Mouse (Mus musculus) limb, embryonic 15.5 days (tissue): ENCODE results near the gene Nemp1. TPM values are rescaled to one million over a fixed set of nuclear protein-coding genes. Genes with fewer than 3 reads are reported as not detected.

Source experiments
- ATAC-seq: fragments of 200-750 bp; cut with Nextera tagmentation; 2 replicates; pipeline ENCODE4 v1.8.0; 2017; ENCODE audit warnings: low read depth, moderate TSS enrichment; ENCODE audit not compliant: insufficient number of reproducible peaks, low FRiP score, low TSS enrichment
- H3K27ac ChIP-seq: fragments of 300-500 bp; sonication (generic); 2 replicates; pipeline ENCODE4 v1.5.1; 2015; ENCODE audit warnings: moderate library complexity, mild to moderate bottlenecking, inconsistent platforms
- H3K27me3 ChIP-seq: fragments of 300-500 bp; sonication (generic); 2 replicates; pipeline ENCODE4 v1.6.1; 2015; ENCODE audit warnings: inconsistent platforms
- H3K36me3 ChIP-seq: fragments of 300-500 bp; sonication (generic); 2 replicates; pipeline ENCODE4 v1.6.1; 2015; ENCODE audit warnings: inconsistent platforms
- H3K4me1 ChIP-seq: fragments of 300-500 bp; sonication (generic); 2 replicates; pipeline ENCODE4 v1.6.1; 2015; ENCODE audit warnings: inconsistent platforms
- H3K4me2 ChIP-seq: fragments of 300-500 bp; sonication (generic); 2 replicates; pipeline ENCODE4 v1.6.1; 2015; ENCODE audit warnings: mild to moderate bottlenecking, inconsistent platforms
- H3K4me3 ChIP-seq: fragments of 300-500 bp; sonication (generic); 2 replicates; pipeline ENCODE4 v1.5.1; 2015; ENCODE audit warnings: mild to moderate bottlenecking, inconsistent platforms
- H3K9ac ChIP-seq: fragments of 300-500 bp; sonication (generic); 2 replicates; pipeline ENCODE4 v1.6.1; 2015; ENCODE audit warnings: inconsistent platforms
- H3K9me3 ChIP-seq: fragments of 300-500 bp; sonication (generic); 2 replicates; pipeline ENCODE4 v1.6.1; 2016; ENCODE audit warnings: inconsistent platforms
- WGBS: fragments of 180-500 bp; shearing (Covaris S2); methylation state at CpG from one replicate; pipeline ENCODE4 v1.1.7; 2015; 5-methylcytosine and 5-hydroxymethylcytosine counted together
- polyA plus RNA-seq: library from polyadenylated mRNA; unstranded; fragments of >200 nt; fragmentation: Nextera tagmentation; extraction: Ambion mirVana; gene quantifications from 2 replicates; pipeline ENCODE4 v1.2.1, GENCODE M21; 2015

The Nemp1 gene
- polyA plus RNA-seq, 1 experiment from 2014 or later = 8.5 TPM

GRCm38 (mm10) chr10:127679208-127679607 is 12.5 kb downstream of the Nemp1 start:
- H3K4me1 ChIP-seq = peaks cover 17% of the 10 kb centered on the region
- no peaks in the 10 kb centered on the region for H3K36me3 ChIP-seq
- ATAC-seq = no peak
- no peaks in the 10 kb centered on the region for H3K9me3 ChIP-seq
- H3K27ac ChIP-seq = no peak overlapping the region
- H3K4me2 ChIP-seq = no peak overlapping the region
- no peak overlapping the region for H3K4me3 ChIP-seq
- 94% methylated on average over 1 of the region's 1 CpGs for WGBS
- H3K27me3 ChIP-seq = no peaks in the 10 kb centered on the region
- no peak overlapping the region for H3K9ac ChIP-seq

- Histone ChIP-seq H3K9ac (no peak overlapping the region), H3K4me3 (no peak overlapping the region), H3K36me3 (no peaks in the 10 kb centered on the region), H3K27me3 (no peaks in the 10 kb centered on the region), H3K4me1 (peaks cover 17% of the 10 kb centered on the region), H3K27ac (no peak overlapping the region), H3K9me3 (no peaks in the 10 kb centered on the region), H3K4me2 (no peak overlapping the region)
- 80% methylated on average over 3 of the region's 3 CpGs for WGBS
- ATAC-seq = no peak
Measured at GRCm38 (mm10) chr10:127679881-127680280, 13.2 kb downstream of the Nemp1 start.

GRCm38 (mm10) chr10:127682886-127683285 is 16.2 kb downstream of the Nemp1 start:
- Histone ChIP-seq H3K36me3 (no peaks in the 10 kb centered on the region), H3K9ac (no peak overlapping the region), H3K9me3 (no peaks in the 10 kb centered on the region), H3K4me1 (peaks cover 10% of the 10 kb centered on the region), H3K4me3 (no peak overlapping the region), H3K4me2 (no peak overlapping the region), H3K27ac (no peak overlapping the region), H3K27me3 (no peaks in the 10 kb centered on the region)
- no peak for ATAC-seq
- WGBS = 71% methylated on average over 6 of the region's 6 CpGs

DNA sequence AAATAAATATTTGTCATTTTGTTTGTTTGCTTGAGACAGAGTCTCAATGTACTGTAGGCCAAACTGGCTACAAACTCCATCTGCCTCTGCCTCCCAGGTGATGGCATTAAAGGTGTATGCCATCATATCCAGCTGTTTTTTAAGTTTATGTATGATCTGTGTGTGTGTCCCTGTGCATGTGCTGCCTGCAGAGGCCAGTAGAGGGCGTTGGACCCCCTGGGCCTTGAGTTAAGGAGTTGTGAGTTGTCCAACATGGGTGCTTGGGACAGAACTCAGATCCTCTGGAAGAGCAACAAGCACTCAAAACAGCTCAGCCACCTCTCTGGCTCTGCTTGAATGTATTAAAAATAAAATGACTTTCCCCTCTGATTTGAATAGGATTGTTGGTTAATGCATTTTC is 24.4 kb downstream of the Nemp1 start:
- Histone ChIP-seq H3K36me3 (peaks cover 48% of the 10 kb centered on the region), H3K4me2 (no peak overlapping the region)
- ATAC-seq = no peak

DNA sequence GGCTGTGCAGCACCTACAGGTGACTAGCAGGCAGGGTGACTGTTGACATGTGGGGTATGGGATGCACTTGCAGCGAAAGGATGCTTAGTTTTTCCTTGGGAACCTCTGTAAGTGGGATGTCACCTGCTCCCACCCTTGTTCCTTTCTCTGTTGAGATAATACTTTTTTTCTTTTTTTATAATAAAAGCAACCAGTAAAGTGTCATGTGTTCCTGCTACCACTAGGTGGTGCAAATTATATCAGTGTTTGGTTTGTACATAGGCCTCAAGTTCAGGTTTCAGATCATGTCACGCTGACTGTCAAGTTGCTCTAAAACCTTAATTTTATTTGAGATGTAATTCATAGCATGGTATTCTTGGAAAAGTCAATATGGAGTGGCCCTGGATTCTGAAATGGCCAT is 27.9 kb downstream of the Nemp1 start:
- H3K4me1 ChIP-seq = no peaks in the 10 kb centered on the region
- no peaks in the 10 kb centered on the region for H3K27me3 ChIP-seq
- no peak overlapping the region for H3K4me2 ChIP-seq
- 53% methylated on average over 2 of the region's 2 CpGs for WGBS
- no peak overlapping the region for H3K9ac ChIP-seq
- ATAC-seq = no peak
- no peaks in the 10 kb centered on the region for H3K9me3 ChIP-seq
- no peak overlapping the region for H3K27ac ChIP-seq
- H3K36me3 ChIP-seq = peaks cover 70% of the 10 kb centered on the region
- H3K4me3 ChIP-seq = no peak overlapping the region

More for the DNA sequence above, 24.4 kb downstream of the Nemp1 start:
- H3K4me1 ChIP-seq = no peaks in the 10 kb centered on the region
- no peak overlapping the region for H3K9ac ChIP-seq
- H3K4me3 ChIP-seq = no peak overlapping the region
- 19% methylated on average over 1 of the region's 1 CpGs for WGBS
- no peaks in the 10 kb centered on the region for H3K9me3 ChIP-seq
- H3K27me3 ChIP-seq = no peaks in the 10 kb centered on the region
- H3K27ac ChIP-seq = no peak overlapping the region

DNA sequence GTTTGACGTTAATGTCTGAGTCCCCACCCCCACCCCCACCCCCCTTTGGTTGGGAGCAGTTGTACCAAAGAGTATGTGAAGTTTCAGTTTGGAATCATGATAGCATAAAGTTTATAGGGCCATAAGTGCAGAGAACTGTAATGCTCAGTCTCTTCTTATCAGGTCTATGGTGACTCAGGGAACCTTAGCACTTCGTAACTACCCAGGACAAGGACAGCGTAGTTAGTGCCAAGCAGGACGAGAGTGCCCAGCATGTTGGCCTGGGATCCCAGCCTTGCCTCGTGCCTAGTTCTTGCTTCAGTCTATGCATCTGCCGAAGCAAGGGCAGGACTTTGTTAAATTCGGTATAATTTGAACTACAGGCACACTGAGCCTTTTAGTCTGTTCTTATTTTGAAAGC is 29.1 kb downstream of the Nemp1 start:
- ATAC-seq = no peak
- no peaks in the 10 kb centered on the region for H3K27me3 ChIP-seq
- 94% methylated on average over 7 of the region's 7 CpGs for WGBS
- peaks cover 66% of the 10 kb centered on the region for H3K36me3 ChIP-seq
- no peaks in the 10 kb centered on the region for H3K4me1 ChIP-seq
- no peak overlapping the region for H3K4me3 ChIP-seq
- H3K9me3 ChIP-seq = no peaks in the 10 kb centered on the region
- H3K9ac ChIP-seq = no peak overlapping the region
- H3K4me2 ChIP-seq = no peak overlapping the region
- no peak overlapping the region for H3K27ac ChIP-seq

DNA sequence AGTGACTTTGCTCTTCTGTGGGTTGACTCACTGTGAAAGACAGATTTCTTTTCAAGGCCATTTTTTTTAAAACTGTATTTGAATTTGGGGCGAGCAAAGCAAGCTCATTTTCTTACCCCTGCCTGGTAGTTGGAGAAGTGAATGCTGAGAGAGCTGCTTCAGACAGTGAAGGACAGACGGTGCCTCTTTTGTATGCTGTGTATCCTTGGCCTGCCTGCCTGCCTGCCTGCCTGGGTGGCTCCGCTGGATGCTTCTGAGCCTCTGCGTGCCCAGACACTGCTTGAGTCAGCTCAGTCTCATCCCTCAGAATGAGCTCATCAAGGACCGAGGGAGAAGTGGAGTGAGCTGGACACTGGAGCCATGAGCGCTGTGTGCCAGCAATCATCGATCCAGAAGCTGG is 32.3 kb downstream of the Nemp1 start:
- no peaks in the 10 kb centered on the region for H3K27me3 ChIP-seq
- 92% methylated on average over 7 of the region's 7 CpGs for WGBS

DNA sequence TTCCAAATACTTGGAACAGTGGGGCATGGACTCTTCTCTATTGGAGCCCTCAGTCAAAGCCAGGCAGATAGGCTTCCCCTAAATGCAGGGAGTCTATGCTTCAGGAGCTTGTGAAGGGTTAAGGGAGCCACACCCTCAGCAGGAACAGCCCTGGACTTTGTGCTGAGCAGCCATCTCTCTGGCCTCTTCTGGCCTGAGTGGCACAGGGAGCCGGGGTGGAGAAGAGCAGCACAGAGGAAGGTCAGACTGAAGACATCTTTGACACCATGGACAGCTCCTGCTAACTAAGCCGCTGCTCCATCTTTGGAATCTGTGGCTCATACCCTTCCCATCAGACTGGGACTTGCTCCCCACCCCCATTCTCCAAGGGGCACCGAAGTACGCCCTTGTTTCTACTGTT is 36.6 kb downstream of the Nemp1 start:
- Histone ChIP-seq H3K36me3 (peaks cover 12% of the 10 kb centered on the region; the same call in 1 of the 2 replicates), H3K9ac (no peak overlapping the region), H3K4me3 (no peak overlapping the region), H3K9me3 (no peaks in the 10 kb centered on the region), H3K27ac (no peak overlapping the region), H3K27me3 (no peaks in the 10 kb centered on the region), H3K4me2 (no peak overlapping the region), H3K4me1 (no peaks in the 10 kb centered on the region)
- no peak for ATAC-seq
- WGBS = 35% methylated on average over 4 of the region's 4 CpGs

More for the DNA sequence above, 32.3 kb downstream of the Nemp1 start:
- Histone ChIP-seq H3K4me3 (no peak overlapping the region), H3K27ac (no peak overlapping the region), H3K4me2 (no peak overlapping the region), H3K9me3 (no peaks in the 10 kb centered on the region), H3K9ac (no peak overlapping the region), H3K4me1 (no peaks in the 10 kb centered on the region), H3K36me3 (peaks cover 48% of the 10 kb centered on the region)
- ATAC-seq = no peak

- WGBS = 51% methylated on average over 2 of the region's 2 CpGs
- H3K27ac ChIP-seq = no peak overlapping the region
- no peak overlapping the region for H3K4me3 ChIP-seq
- no peak overlapping the region for H3K4me2 ChIP-seq
- no peaks in the 10 kb centered on the region for H3K9me3 ChIP-seq
- H3K4me1 ChIP-seq = no peaks in the 10 kb centered on the region
- H3K27me3 ChIP-seq = no peaks in the 10 kb centered on the region
- no peak for ATAC-seq
- no peak overlapping the region for H3K9ac ChIP-seq
- H3K36me3 ChIP-seq = peaks cover 8% of the 10 kb centered on the region; the same call in 1 of the 2 replicates
Measured at GRCm38 (mm10) chr10:127704293-127704692, 37.6 kb downstream of the Nemp1 start.

- 64% methylated on average over 2 of the region's 2 CpGs for WGBS
- ATAC-seq = no peak
Measured at GRCm38 (mm10) chr10:127704766-127705220, 38.1 kb downstream of the Nemp1 start, which contains the start of gene Myo1a. Gene Myo1a, plus strand, starts transcription at chr10:127705170.

GRCm38 (mm10) chr10:127705783-127706182 is 39.1 kb downstream of the Nemp1 start:
- no peaks in the 10 kb centered on the region for H3K4me1 ChIP-seq
- H3K9me3 ChIP-seq = no peaks in the 10 kb centered on the region
- H3K27me3 ChIP-seq = no peaks in the 10 kb centered on the region
- no peak overlapping the region for H3K4me3 ChIP-seq
- WGBS = 94% methylated on average over 4 of the region's 4 CpGs
- H3K27ac ChIP-seq = no peak overlapping the region
- no peaks in the 10 kb centered on the region for H3K36me3 ChIP-seq
- no peak overlapping the region for H3K4me2 ChIP-seq
- no peak for ATAC-seq
- no peak overlapping the region for H3K9ac ChIP-seq

More at GRCm38 (mm10) chr10:127704766-127705220, 38.1 kb downstream of the Nemp1 start, which contains the start of gene Myo1a:
- H3K4me3 ChIP-seq = no peak within 1 kb of the TSS
- no peak within 1 kb of the TSS for H3K4me2 ChIP-seq
- no peak within 1 kb of the TSS for H3K27ac ChIP-seq
- H3K4me1 ChIP-seq = no peaks in the 10 kb centered on the region
- no peaks in the 10 kb centered on the region for H3K9me3 ChIP-seq
- peaks cover 5% of the 10 kb centered on the region; the same call in 1 of the 2 replicates for H3K36me3 ChIP-seq
- H3K27me3 ChIP-seq = no peaks in the 10 kb centered on the region
- H3K9ac ChIP-seq = no peak within 1 kb of the TSS

GRCm38 (mm10) chr10:127707721-127708120 is 41.0 kb downstream of the Nemp1 start:
- Histone ChIP-seq H3K9ac (no peak overlapping the region), H3K4me2 (no peak overlapping the region), H3K4me3 (no peak overlapping the region), H3K4me1 (0 out of 2 replicates have a peak, but pooled peaks cover 3% of the 10 kb centered on the region), H3K36me3 (no peaks in the 10 kb centered on the region), H3K27me3 (no peaks in the 10 kb centered on the region), H3K9me3 (no peaks in the 10 kb centered on the region), H3K27ac (no peak overlapping the region)
- 86% methylated on average over 7 of the region's 7 CpGs for WGBS
- ATAC-seq = no peak

GRCm38 (mm10) chr10:127708850-127709370 is 42.2 kb downstream of the Nemp1 start:
- no peaks in the 10 kb centered on the region for H3K9me3 ChIP-seq
- no peak overlapping the region for H3K9ac ChIP-seq
- 0 out of 2 replicates have a peak, but pooled peaks cover 3% of the 10 kb centered on the region for H3K4me1 ChIP-seq
- H3K4me2 ChIP-seq = no peak overlapping the region
- no peaks in the 10 kb centered on the region for H3K36me3 ChIP-seq
- WGBS = 78% methylated on average over 3 of the region's 3 CpGs
- no peak overlapping the region for H3K27ac ChIP-seq
- no peak for ATAC-seq
- H3K4me3 ChIP-seq = no peak overlapping the region
- no peaks in the 10 kb centered on the region for H3K27me3 ChIP-seq
